Mouse (Mus musculus): ENCODE data around the gene Rmnd5a.

GRCm38 (mm10) chr6:71485246-71485645 lies 44.8 kb upstream of the Rmnd5a start:
- no peak for TF ChIP-seq CTCF (conservative IDR thresholded peaks at IDR 0.05; ENCODE audit: low read length)
- TF ChIP-seq NANOG (IDR thresholded peaks at IDR 0.05; ENCODE audit: borderline replicate concordance, low read length) = no peak
- no peak for TF ChIP-seq POU5F1 (IDR thresholded peaks at IDR 0.05; ENCODE audit: borderline replicate concordance, low read length)

All from E14TG2a.4 (cell line).